Mouse (Mus musculus) thymus, adult 2 months (tissue): Measurements from ENCODE around the gene Jpt1. TPM values are rescaled to one million over a fixed set of nuclear protein-coding genes. Genes with fewer than 3 reads are reported as not detected.

Experiments used
- DNase-seq: peaks from one replicate; pipeline ENCODE4 v3.0.0; 2021
- H3K27ac ChIP-seq: fragments of 200-500 bp; 2 replicates; pipeline ENCODE4 v1.5.1; 2012; ENCODE audit warnings: low read length, control low read depth; ENCODE audit not compliant: control insufficient read depth, insufficient read depth
- H3K27me3 ChIP-seq: fragments of 200-500 bp; 2 replicates; pipeline ENCODE4 v1.6.1; 2012; ENCODE audit warnings: mild to moderate bottlenecking, low read length, moderate library complexity, mixed read lengths; ENCODE audit not compliant: control insufficient read depth, insufficient read depth
- H3K36me3 ChIP-seq: fragments of 200-500 bp; 2 replicates; pipeline ENCODE4 v1.6.1; 2012; ENCODE audit warnings: mild to moderate bottlenecking, low read length, moderate library complexity; ENCODE audit not compliant: control insufficient read depth, insufficient read depth
- H3K4me1 ChIP-seq: fragments of 200-500 bp; replicated peaks from 2 replicates; pipeline ENCODE4 v1.6.1; 2012; ENCODE audit warnings: low read length; ENCODE audit not compliant: control insufficient read depth, insufficient read depth
- H3K4me3 ChIP-seq: fragments of 200-500 bp; 2 replicates; pipeline ENCODE4 v1.5.1; 2012; ENCODE audit warnings: mild to moderate bottlenecking, low read length, control low read depth, moderate library complexity; ENCODE audit not compliant: control insufficient read depth, insufficient read depth
- CTCF ChIP-seq: fragments of 200-500 bp; IDR thresholded peaks from 2 replicates; pipeline ENCODE4 v1.5.1; 2012; ENCODE audit warnings: mild to moderate bottlenecking, control low read depth, low read length, moderate library complexity, borderline replicate concordance; ENCODE audit not compliant: control insufficient read depth, poor library complexity, insufficient read depth; ENCODE audit errors: extremely low read depth
- POLR2A ChIP-seq: fragments of 200-500 bp; IDR thresholded peaks from 2 replicates; pipeline ENCODE4 v1.6.1; 2012; ENCODE audit warnings: mild to moderate bottlenecking, low read length, control low read depth, moderate library complexity; ENCODE audit not compliant: control insufficient read depth, poor library complexity, insufficient read depth; ENCODE audit errors: extremely low read depth
- WGBS: fragments of 180-500 bp; shearing (Covaris S2); methylation state at CpG from one replicate; pipeline ENCODE4 v1.1.7; 2018; 5-methylcytosine and 5-hydroxymethylcytosine counted together
- polyA plus RNA-seq: library from polyadenylated mRNA; depleted of rRNA; stranded (reverse); fragments of >200 nt; gene quantifications from 2 replicates; pipeline ENCODE4 v1.2.3, GENCODE M21; 2012

Jpt1 gene
- polyA plus RNA-seq, 1 experiment = 686 TPM

- TF ChIP-seq POLR2A (no peak), CTCF (no peak)
- no peaks in the 10 kb centered on the region for H3K27me3 ChIP-seq
- H3K4me3 ChIP-seq = peak overlapping the region; percentile 84
- H3K4me1 ChIP-seq = peaks cover 43% of the 10 kb centered on the region
- whole genome bisulfite sequencing = 22% methylated on average over 8 of the region's 8 CpGs
- H3K27ac ChIP-seq = peak overlapping the region; percentile 60; the same call in 1 of the 2 replicates
- no peaks in the 10 kb centered on the region for H3K36me3 ChIP-seq
- peak; percentile 56 for DNase-seq
Measured at GRCm38 (mm10) chr11:115512407-115513183, 1.6 kb downstream of the Jpt1 start.

DNA sequence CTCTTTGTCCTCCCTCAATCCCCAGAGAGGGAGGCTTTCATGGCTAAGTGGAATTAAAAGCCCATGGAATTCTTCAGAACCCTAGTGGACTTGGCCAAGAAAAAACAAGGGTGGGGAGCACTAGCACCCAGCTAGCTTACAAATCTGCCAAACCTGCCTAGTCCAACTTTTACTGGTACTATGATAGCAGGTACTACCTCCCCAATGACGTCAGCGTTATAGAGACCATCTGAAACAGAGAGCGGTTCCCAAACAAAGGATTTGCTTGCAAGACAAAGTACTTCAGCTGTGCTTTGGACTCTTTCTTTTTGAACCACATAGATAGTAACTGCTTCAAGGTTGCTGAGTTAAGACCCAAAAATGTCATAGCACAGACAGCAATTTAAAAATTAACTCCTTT lies 2.2 kb downstream of the Jpt1 start:
- no peak overlapping the region for H3K4me3 ChIP-seq

DNA sequence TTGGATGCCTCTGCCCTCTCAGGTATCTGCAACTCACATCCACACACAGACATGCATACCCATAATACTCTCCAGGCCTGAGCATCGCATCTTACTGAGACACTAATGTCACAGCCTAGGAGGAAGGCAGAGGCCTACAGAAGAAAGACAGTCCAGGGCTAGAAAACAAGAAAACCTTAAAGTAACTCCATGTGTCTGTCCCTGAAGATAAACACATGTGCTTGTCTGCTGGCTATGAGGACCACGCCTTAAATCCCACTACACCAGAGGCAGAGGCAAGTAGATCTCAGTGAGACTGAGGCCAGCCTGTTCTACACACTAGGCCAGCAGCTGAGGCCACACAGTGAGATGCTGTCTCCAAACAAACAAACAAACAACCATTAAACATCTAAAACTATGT lies 3.1 kb downstream of the Jpt1 start:
- Histone ChIP-seq H3K27me3 (no peaks in the 10 kb centered on the region), H3K27ac (no peak overlapping the region), H3K4me3 (no peak overlapping the region), H3K36me3 (no peaks in the 10 kb centered on the region), H3K4me1 (peaks cover 50% of the 10 kb centered on the region)
- TF ChIP-seq CTCF (no peak), POLR2A (no peak)
- DNase-seq = no peak
- 91% methylated on average over 2 of the region's 2 CpGs for WGBS

More for the DNA sequence above, 2.2 kb downstream of the Jpt1 start:
- no peak for DNase-seq
- Histone ChIP-seq H3K27ac (peak overlapping the region; percentile 60; the same call in 1 of the 2 replicates), H3K36me3 (no peaks in the 10 kb centered on the region), H3K4me1 (peaks cover 49% of the 10 kb centered on the region), H3K27me3 (no peaks in the 10 kb centered on the region)
- TF ChIP-seq CTCF (no peak), POLR2A (no peak)
- WGBS = 76% methylated on average over 3 of the region's 3 CpGs

DNA sequence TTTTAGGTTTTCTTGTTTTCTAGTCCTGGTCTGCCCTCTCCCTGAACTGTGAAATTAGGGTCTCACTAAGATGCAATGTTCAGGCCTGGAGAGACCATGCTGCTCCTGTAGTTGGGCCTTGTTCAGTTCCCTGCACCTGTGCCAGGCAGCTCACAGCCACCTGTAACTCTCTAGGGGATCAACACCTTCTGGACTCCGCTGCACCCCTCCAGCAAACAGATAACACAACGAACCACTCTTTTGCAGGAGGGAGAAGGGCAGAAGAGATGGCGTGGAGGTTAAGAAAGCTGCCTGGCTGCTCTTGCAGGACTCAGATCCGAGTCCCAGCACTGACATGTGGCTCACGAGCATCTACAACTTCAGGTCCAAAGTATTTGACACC lies 3.7 kb downstream of the Jpt1 start:
- WGBS = 54% methylated on average over 5 of the region's 5 CpGs
- Histone ChIP-seq H3K4me1 (peaks cover 50% of the 10 kb centered on the region), H3K27ac (no peak overlapping the region), H3K36me3 (no peaks in the 10 kb centered on the region), H3K4me3 (no peak overlapping the region), H3K27me3 (no peaks in the 10 kb centered on the region)
- TF ChIP-seq POLR2A (no peak), CTCF (no peak)
- DNase-seq = no peak

DNA sequence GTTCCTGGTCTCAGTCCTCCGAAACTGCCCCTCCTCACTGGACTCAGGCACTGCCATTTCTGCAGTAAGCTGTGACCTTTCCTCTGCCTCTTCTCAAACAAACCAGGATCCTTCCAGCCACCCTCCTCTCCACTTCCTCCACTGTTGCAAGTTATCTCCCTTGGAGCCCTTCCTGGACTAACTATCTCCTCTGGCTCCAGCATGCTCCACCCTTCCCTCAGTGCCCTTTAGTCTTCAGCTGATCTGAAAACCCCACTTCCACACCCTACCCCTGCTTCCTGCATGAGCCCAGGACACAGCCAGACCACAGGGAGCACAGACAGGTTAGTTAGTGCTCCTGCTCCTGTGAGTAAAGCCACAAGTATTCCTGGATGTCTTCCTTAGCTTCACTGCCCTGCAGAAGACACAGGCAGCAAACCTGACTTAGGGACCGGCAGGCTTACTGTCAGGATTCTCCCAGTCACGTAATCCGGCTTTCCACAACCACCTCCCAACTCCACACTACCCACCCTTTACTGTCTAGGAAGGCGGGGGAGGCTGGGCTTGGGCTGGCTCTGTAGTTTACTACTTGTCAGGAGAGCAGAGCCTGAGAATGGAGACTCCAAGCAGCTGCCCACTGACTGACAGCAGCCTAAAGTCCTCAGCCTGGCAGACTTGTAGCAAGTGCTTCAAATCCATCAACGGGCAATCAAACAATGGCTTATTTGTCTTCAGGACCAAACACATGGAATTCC lies 4.2 kb downstream of the Jpt1 start:
- Histone ChIP-seq H3K4me3 (no peak overlapping the region), H3K27me3 (no peaks in the 10 kb centered on the region), H3K4me1 (peaks cover 48% of the 10 kb centered on the region), H3K36me3 (no peaks in the 10 kb centered on the region), H3K27ac (0 out of 2 replicates have a peak overlapping the region, but pooled peaks have one; percentile 7)
- 92% methylated on average over 6 of the region's 6 CpGs for WGBS
- no peak for DNase-seq
- TF ChIP-seq POLR2A = no peak
- TF ChIP-seq CTCF = no peak

DNA sequence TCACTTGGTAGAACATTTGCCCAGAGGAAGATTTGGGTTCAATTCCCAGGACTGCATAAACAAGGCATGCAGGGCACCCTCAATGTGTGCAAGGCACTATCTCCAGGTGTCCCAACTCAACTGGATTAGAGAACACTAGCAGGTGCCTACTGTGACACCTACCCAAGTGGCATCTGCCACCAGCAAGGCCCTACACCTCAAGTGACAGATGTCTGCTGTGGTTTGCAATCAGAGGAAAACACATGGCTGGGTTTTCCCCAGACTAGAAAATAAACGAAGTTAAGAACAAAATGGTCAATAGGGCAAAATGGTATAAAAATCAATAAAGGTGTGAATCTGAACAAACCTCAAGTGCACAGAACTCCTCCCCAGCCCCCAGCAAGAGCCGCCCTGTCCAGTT lies 6.1 kb downstream of the Jpt1 start:
- TF ChIP-seq POLR2A = no peak
- no peak for TF ChIP-seq CTCF
- Histone ChIP-seq H3K27me3 (no peaks in the 10 kb centered on the region), H3K4me1 (peaks cover 55% of the 10 kb centered on the region), H3K36me3 (peaks cover under 1% of the 10 kb centered on the region), H3K27ac (no peak overlapping the region), H3K4me3 (no peak overlapping the region)
- WGBS = 45% methylated on average over 2 of the region's 2 CpGs
- DNase-seq = peak; percentile 40

- Histone ChIP-seq H3K36me3 (peaks cover 13% of the 10 kb centered on the region), H3K4me3 (no peak overlapping the region), H3K27ac (no peak overlapping the region), H3K4me1 (peaks cover 44% of the 10 kb centered on the region), H3K27me3 (no peaks in the 10 kb centered on the region)
- TF ChIP-seq POLR2A (no peak), CTCF (no peak)
- no peak for DNase-seq
- WGBS = 85% methylated on average over 3 of the region's 3 CpGs
Measured at GRCm38 (mm10) chr11:115506586-115506985, 7.6 kb downstream of the Jpt1 start.
